Mouse (Mus musculus): ENCODE results near the gene Gigyf2. TPM values are rescaled to one million over a fixed set of nuclear protein-coding genes. Genes with fewer than 3 reads are reported as not detected.

The Gigyf2 gene
- total and polyA plus RNA-seq, 3 experiments: 87.3 to 156 (median 93.5) TPM

DNA sequence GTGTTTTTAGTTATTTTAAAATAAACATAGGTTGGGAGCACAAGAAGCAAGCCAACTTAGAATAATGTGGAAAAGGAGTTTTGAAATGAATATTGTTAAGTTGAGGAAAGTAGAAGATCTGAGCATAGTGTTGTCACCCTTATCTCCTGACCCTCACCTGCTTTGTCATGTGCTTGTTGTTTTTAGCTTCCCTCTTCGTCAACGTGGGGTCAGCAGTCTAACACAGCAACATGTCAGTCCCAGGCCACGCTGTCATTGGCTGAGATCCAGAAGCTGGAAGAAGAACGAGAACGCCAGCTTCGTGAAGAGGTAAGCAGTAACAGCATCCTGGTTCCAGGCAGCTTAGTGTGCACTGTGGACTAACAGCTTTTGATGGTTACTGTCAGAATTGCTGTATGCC is 109.8 kb downstream of the Gigyf2 start:
- dilution Hi-C loops (cut with MboI; ENCODE audit: extremely low pct_ligation_motif_present, extremely low pct_unique_long_range_greater_than_20kb, low sequenced_read_pairs) (no loop called here), in situ Hi-C loops (cut with MboI; ENCODE audit: low pct_ligation_motif_present, low pct_unique_long_range_greater_than_20kb, low sequenced_read_pairs) (no loop called here)
- DNase-seq (ENCODE audit: extremely low read depth): no peak
- H3K9ac ChIP-seq (ENCODE audit: insufficient read depth, low read depth): no peak overlapping the region
- no peaks in the 10 kb centered on the region for H3K4me1 ChIP-seq (ENCODE audit: control insufficient read depth in 1 of 2, insufficient read depth in 2 of 2)
- no peak for TF ChIP-seq JUN (IDR thresholded peaks at IDR 0.05; ENCODE audit: insufficient read depth, low read depth, low read length)
- no peak for TF ChIP-seq POLR2AphosphoS2 (IDR thresholded peaks at IDR 0.05; ENCODE audit: low read depth, low read length)
- TF ChIP-seq NRF1 (IDR thresholded peaks at IDR 0.05; ENCODE audit: low read depth, low read length): no peak
- TF ChIP-seq KAT2A (IDR thresholded peaks at IDR 0.05; ENCODE audit: insufficient replicate concordance, low read length): no peak
- TF ChIP-seq ZC3H11A (IDR thresholded peaks at IDR 0.05; ENCODE audit: low read depth, low read length): no peak
- no peak for TF ChIP-seq MAX (IDR thresholded peaks at IDR 0.05; ENCODE audit: low read length)
- TF ChIP-seq USF1 (IDR thresholded peaks at IDR 0.05; ENCODE audit: low read depth, low read length): no peak
- TF ChIP-seq ZKSCAN1 (IDR thresholded peaks at IDR 0.05; ENCODE audit: borderline replicate concordance, low read depth, low read length): no peak
- TF ChIP-seq SIN3A (IDR thresholded peaks at IDR 0.05; ENCODE audit: low read length): no peak
- TF ChIP-seq MAZ (IDR thresholded peaks at IDR 0.05; ENCODE audit: low read depth, low read length): no peak
- TF ChIP-seq EP300 (IDR thresholded peaks at IDR 0.05; ENCODE audit: low read length): no peak
- no peak for TF ChIP-seq USF2 (conservative IDR thresholded peaks at IDR 0.05; ENCODE audit: low read depth, low read length)
- no peak for TF ChIP-seq MEF2A (IDR thresholded peaks at IDR 0.05; ENCODE audit: borderline replicate concordance, low read depth, low read length)
- H3K4me3 ChIP-seq (replicated peaks in 1 of 3; ENCODE audit: low read depth in 2 of 3, low read length in 2 of 3, poor library complexity in 1 of 3): no peak overlapping the region
- 0 out of 2 replicates have a peak, but pooled peaks cover 2% of the 10 kb centered on the region for H3K79me2 ChIP-seq (replicated peaks; ENCODE audit: control insufficient read depth, extremely low read depth, insufficient read depth, poor library complexity, severe bottlenecking)
- no peak overlapping the region for H3K4me2 ChIP-seq (ENCODE audit: insufficient read depth, low read depth, poor library complexity, severe bottlenecking)
- H3K36me3 ChIP-seq (replicated peaks in 1 of 2; ENCODE audit: control insufficient read depth in 1 of 2, insufficient read depth in 1 of 2, low read length in 1 of 2): peaks cover 69 to 91% of the 10 kb centered on the region in 2 experiments
- H3K27me3 ChIP-seq (replicated peaks): no peaks in the 10 kb centered on the region
- no peaks in the 10 kb centered on the region for H3K9me3 ChIP-seq (replicated peaks; ENCODE audit: low read length)
- H3K27ac ChIP-seq (ENCODE audit: insufficient read depth, low read depth): no peak overlapping the region

GRCm38 (mm10) chr1:87447183-87448104 is 120.6 kb downstream of the Gigyf2 start:
- Histone ChIP-seq H3K4me3 (replicated peaks in 1 of 3; ENCODE audit: low read depth in 2 of 3, low read length in 2 of 3, poor library complexity in 1 of 3) (no peak overlapping the region), H3K79me2 (replicated peaks; ENCODE audit: control insufficient read depth, extremely low read depth, insufficient read depth, poor library complexity, severe bottlenecking) (no peaks in the 10 kb centered on the region; the same call in none of the 2 replicates), H3K27ac (ENCODE audit: insufficient read depth, low read depth) (0 out of 2 replicates have a peak overlapping the region, but pooled peaks have one; percentile 13), H3K4me2 (ENCODE audit: insufficient read depth, low read depth, poor library complexity, severe bottlenecking) (no peak overlapping the region), H3K4me1 (ENCODE audit: control insufficient read depth in 1 of 2, insufficient read depth in 2 of 2) (peaks cover 0 to 13% of the 10 kb centered on the region in 2 experiments; a peak in 2 of 4 replicates), H3K27me3 (replicated peaks) (no peaks in the 10 kb centered on the region), H3K9ac (ENCODE audit: insufficient read depth, low read depth) (no peak overlapping the region), H3K36me3 (replicated peaks in 1 of 2; ENCODE audit: control insufficient read depth in 1 of 2, insufficient read depth in 1 of 2, low read length in 1 of 2) (peaks cover 67 to 94% of the 10 kb centered on the region in 2 experiments), H3K9me3 (replicated peaks; ENCODE audit: low read length) (no peaks in the 10 kb centered on the region)
- in situ Hi-C loops (cut with MboI; ENCODE audit: low pct_ligation_motif_present, low pct_unique_long_range_greater_than_20kb, low sequenced_read_pairs) (no loop called here), dilution Hi-C loops (cut with MboI; ENCODE audit: extremely low pct_ligation_motif_present, extremely low pct_unique_long_range_greater_than_20kb, low sequenced_read_pairs) (no loop called here)
- DNase-seq (ENCODE audit: extremely low read depth): peak; percentile 66
- TF ChIP-seq ZKSCAN1 (IDR thresholded peaks at IDR 0.05; ENCODE audit: borderline replicate concordance, low read depth, low read length): no peak
- TF ChIP-seq NELFE (IDR thresholded peaks at IDR 0.05; ENCODE audit: low read depth, low read length): no peak
- no peak for TF ChIP-seq CHD1 (IDR thresholded peaks at IDR 0.05; ENCODE audit: low read depth, low read length)
- TF ChIP-seq ETS1 (conservative IDR thresholded peaks at IDR 0.05; ENCODE audit: low read depth, low read length): no peak
- TF ChIP-seq ZC3H11A (IDR thresholded peaks at IDR 0.05; ENCODE audit: low read depth, low read length): no peak
- no peak for TF ChIP-seq MXI1 (IDR thresholded peaks at IDR 0.05; ENCODE audit: low read depth, low read length)
- TF ChIP-seq JUND (conservative IDR thresholded peaks at IDR 0.05; ENCODE audit: low read depth, low read length): no peak
- TF ChIP-seq PAX5 (IDR thresholded peaks at IDR 0.05; ENCODE audit: low read length): no peak
- TF ChIP-seq JUN (IDR thresholded peaks at IDR 0.05; ENCODE audit: insufficient read depth, low read depth, low read length): no peak
- TF ChIP-seq ZMIZ1 (IDR thresholded peaks at IDR 0.05; ENCODE audit: low read depth, low read length): no peak
- TF ChIP-seq GABPA (IDR thresholded peaks at IDR 0.05; ENCODE audit: insufficient replicate concordance, low read depth, low read length): no peak
- TF ChIP-seq SMC3 (IDR thresholded peaks at IDR 0.05; ENCODE audit: low read depth, low read length): peak; percentile 55
- TF ChIP-seq CTCF (conservative IDR thresholded peaks at IDR 0.05 in 1 of 2, IDR thresholded peaks at IDR 0.05 in 1 of 2; ENCODE audit: low read depth in 2 of 2, low read length in 2 of 2): peak; percentile 68 to 76
- TF ChIP-seq MAZ (IDR thresholded peaks at IDR 0.05; ENCODE audit: low read depth, low read length): no peak
- no peak for TF ChIP-seq SIN3A (IDR thresholded peaks at IDR 0.05; ENCODE audit: low read length)
- peak; percentile 61 for TF ChIP-seq RAD21 (IDR thresholded peaks at IDR 0.05; ENCODE audit: low read depth, low read length)
- TF ChIP-seq USF1 (IDR thresholded peaks at IDR 0.05; ENCODE audit: low read depth, low read length): no peak
- no peak for TF ChIP-seq EP300 (IDR thresholded peaks at IDR 0.05; ENCODE audit: low read length)
